Mouse (Mus musculus) kidney, adult 2 months (tissue): ENCODE measurements around the gene Hpd.

Experiments used
- CTCF ChIP-seq: fragments of 200-500 bp; conservative IDR thresholded peaks from 2 replicates; pipeline ENCODE4 v1.5.1; 2011; ENCODE audit warnings: low read depth, mild to moderate bottlenecking, control low read depth, low read length, moderate library complexity, mixed read lengths; ENCODE audit not compliant: insufficient read depth, insufficient read length
- POLR2A ChIP-seq: fragments of 200-500 bp; IDR thresholded peaks from one replicate; pipeline ENCODE4 v1.6.1; 2011; ENCODE audit warnings: low read depth, low read length, control low read depth

- no peak for TF ChIP-seq POLR2A
- no peak for TF ChIP-seq CTCF
Observed at GRCm38 (mm10) chr5:123144746-123145590, 37.6 kb downstream of the Hpd start.
